Mouse (Mus musculus): ENCODE results near the gene Tbx5. TPM values are rescaled to one million over a fixed set of nuclear protein-coding genes. Genes with fewer than 3 reads are reported as not detected.

Tbx5 gene
- polyA plus RNA-seq, 1 experiment from 2014 or later: 0.05 TPM

Other genes with a start within 250 kb of the Tbx5 start
- 1.3 and 1.4 TPM in 2 replicates for gene Tbx3, start 162.0 kb upstream of the Tbx5 start, polyA plus RNA-seq (2015; fragmentation: Nextera tagmentation; extraction: Ambion mirVana)

All from thymus, postnatal 0 days (tissue).